Mouse (Mus musculus): ENCODE results near the gene Tet3.
"Not testable (repeated sequence)": the region's sequence is repeated elsewhere in the genome, so short reads cannot be mapped to it uniquely, and the experiment has no call there.

Tet3 gene

DNA sequence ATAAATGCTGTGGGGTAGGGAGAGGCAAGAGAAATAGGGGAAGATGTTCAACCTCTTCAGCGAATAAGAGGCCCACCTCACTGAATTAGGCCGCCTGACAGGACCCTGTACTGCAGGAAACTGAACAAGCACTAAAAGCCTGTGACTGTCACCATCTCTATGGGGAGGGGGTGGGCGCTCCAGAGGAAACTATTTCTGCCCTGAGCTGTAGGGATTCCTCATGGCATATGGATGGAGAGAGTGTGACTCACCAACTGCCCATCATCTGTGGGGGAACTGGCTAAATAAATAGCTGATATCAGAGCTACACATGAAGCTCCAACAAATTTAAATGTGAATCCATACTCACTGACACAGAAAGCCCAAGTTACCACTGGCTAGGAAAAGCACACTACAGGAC, 87.5 kb downstream of the Tet3 start:
- DNase-seq (ENCODE audit: low spot score in 2 of 2): no peak

DNA sequence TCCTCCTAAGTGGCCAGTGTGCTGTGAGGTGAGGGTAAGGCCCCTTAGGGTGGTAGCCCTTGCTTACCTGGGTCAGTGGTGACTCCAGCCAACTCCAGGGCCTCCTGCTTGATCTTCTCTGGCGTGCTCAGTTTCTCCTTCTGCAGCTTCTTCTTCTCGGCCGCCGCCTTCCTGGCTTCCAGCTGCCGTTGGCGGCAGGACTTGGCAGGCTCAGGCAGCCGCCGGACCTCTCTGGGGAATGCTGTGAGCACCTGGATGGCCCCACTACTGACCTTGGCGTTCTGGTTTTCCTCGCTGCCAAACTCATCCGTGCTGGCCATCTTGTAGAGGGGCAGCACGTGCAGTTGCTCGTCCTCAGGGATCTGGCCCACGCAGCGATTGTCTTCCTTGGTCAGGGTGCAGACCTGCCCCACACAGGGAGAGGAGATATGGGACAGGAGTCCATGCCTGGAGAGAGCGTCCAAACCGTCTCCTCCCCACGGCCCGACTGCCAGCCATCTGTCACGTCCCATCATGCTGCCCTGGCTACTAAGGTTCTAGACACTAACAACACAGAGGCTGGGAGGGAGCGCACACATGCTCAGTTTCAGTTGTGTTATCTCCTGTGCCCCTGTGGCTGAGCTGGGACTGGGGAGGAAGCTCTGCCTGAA, 88.4 kb downstream of the Tet3 start:
- DNase-seq (ENCODE audit: low spot score in 2 of 2): no peak

DNA sequence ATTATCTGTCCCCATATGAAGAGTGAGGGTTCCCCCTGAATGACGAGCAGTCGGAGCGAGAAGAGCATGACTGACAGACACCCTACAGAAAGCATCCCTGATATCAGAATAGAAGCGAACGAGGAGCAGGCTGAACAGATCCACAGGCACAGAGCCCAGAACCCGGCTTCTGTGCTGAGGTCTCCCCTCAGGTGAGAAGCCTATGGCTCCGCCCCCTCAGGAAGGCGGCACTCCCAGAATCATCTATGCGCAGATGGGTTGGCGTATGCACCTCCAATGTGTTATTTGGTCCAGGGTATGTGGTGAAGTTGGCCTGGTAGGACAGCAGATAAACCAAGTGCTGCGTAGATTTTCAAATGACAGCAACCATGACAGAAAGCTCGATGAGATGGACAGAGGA, 95.8 kb downstream of the Tet3 start:
- DNase-seq (ENCODE audit: low spot score in 2 of 2): no peak

DNA sequence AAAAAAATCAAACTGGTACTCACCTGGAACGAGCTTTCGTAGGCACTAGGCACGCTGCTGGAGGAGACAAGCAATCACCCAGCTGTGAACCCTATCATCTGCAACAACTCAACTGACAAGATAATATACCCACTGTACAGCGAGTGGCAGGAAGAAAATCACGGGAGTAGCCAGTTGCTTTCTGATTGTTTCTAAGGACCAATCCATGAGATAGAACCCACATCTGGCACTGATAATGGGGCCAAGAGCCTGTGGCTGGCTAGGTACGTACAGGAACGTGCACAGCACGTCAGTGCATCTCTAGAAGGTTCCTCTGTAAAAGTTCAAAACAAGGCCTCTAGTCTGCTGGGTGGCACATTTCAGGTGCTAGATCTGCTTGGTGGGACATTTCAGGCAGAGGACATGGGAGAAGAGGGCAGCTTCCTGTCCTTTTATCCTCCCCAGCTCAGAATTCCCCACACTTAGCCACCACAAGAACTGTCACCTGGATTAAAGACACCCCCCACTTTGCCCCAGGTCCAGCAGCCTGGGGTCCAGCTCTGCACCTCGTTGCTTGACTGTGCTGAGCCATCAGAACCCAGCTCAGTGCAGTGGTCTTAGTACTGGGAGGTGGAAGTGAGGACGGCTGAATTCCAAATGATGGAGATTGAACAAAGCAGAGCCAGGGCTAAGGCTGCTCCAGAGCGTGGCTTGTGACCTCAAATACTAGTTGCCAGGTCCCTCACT, 97.2 kb downstream of the Tet3 start:
- DNase-seq (ENCODE audit: low spot score in 2 of 2): no peak

DNA sequence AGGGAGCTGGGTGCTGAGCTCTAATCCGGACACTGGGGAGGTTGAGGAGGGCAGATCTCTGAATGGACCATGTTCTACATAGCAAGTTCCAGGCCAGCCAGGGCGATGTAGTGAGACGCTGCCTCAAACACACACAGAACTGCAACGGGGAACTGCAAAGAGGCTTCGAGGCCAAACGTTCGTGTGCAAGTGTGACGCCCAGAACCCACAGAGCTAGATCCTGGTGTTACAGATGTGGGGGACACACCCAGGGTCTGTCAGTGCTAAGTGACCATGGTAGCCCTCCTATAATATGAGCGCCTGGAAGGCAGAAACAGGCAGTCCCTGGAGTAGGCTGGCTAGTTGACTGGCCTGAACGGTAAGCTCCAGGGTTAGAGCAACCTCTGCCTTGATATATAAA, 101.4 kb downstream of the Tet3 start:
- DNase-seq (ENCODE audit: low spot score in 2 of 2): no peak

DNA sequence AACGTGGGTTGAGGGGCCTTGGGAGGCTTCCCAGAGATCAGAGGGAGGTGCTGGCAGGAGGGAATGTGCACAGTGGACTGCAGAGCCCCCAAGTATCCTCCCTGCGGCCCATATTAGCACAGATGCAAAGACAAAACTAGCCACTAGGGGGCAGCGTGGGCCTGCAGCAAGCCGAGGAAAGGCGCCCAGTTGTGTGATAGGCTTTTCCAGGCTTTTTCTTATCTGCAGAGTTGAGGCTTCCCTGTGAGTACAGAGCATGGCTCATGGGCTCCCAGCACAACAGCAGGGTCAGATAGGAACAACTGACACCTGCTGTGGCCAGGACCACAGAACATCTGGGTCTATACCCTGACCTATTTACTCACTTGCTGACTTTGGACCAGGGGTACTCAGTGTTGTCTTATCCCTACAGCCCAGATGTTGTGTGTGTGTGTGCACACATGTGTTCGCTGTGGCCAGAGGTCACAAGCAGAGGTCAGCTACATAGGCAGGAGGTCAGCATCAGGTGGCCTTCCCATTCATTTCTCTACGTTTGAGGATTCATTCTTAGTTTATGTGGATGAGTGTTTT, 102.2 kb downstream of the Tet3 start:
- peak; percentile 79 to 87 for DNase-seq (ENCODE audit: low spot score in 2 of 2)

DNA sequence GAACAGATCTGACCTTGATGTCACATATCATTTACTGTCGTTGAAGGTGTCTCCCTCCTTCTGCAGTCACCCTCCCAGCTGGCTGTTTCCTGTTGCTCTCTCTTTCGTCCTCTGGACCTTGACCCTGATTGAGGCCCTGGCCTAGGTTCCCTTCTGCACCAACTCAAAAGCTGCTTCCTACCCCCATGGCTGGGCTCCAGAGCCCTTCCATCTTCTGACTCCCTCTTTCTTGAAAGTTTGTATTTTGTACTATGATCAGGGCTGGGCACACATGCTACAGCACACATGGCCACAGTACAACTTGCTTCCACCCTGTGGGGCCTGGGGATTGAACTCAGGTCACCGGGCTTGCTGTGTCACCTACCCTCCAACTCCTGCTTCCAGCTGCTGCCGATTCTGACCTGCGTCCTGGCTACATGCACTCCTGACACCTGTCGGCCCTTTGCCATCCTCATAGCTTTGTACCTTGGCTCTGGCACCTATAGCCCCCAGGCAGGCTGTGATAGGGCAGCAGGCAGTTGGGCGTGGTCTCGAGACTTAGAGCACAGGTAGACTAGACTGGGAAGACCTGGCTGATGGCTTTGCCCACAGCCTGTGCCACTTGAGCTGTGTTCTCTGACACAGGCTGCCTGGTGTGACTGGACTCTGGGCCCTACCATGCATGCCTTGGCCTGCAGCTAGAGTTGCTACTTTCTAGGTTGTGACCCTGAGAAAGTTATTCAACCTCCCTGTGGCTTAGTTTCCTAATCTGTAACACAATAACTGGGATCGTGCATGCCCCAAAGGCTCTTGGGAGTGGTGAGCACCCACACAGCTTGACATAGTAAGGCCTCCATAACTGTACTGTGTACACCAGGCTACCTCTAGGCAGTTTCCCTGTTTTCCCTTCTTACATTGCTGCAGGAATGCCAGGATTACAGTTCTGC, 103.8 kb downstream of the Tet3 start:
- no peak for DNase-seq (ENCODE audit: low spot score in 2 of 2)

DNA sequence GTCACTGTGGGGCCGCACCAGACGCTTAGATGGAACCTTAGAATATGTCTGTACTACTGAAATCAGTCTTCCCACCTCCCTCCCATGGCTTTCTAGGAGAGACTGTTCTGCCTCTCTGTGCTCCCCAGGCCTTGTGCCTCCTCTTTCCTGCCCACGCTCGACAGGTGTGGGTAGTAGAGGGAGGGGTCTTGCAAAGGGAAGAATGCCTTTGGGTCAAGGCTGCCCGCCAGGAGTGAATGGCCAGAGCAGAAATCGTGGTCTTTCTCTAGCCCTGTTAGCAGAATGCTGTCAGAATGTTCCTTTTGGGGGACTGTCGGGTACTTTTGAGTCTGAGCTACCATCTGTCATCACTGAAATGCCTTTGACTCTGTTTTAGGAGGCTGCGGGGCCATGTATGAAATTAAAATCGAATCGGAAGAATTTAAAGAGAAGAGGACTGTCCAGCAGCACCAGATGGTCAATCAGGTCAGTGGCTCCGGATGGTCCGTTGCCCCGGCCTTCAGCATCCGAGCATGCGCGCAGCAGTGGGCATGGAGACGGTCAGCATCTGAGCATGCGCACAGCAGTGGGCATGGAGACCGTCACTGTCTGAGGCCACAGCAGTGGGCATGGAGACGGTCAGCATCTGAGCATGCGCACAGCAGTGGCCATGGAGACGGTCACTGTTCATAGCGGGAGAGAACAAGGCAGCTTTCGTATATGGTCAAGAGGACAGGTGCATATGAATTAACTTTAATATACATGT, 106.0 kb downstream of the Tet3 start:
- no peak for DNase-seq (ENCODE audit: low spot score in 2 of 2)

DNA sequence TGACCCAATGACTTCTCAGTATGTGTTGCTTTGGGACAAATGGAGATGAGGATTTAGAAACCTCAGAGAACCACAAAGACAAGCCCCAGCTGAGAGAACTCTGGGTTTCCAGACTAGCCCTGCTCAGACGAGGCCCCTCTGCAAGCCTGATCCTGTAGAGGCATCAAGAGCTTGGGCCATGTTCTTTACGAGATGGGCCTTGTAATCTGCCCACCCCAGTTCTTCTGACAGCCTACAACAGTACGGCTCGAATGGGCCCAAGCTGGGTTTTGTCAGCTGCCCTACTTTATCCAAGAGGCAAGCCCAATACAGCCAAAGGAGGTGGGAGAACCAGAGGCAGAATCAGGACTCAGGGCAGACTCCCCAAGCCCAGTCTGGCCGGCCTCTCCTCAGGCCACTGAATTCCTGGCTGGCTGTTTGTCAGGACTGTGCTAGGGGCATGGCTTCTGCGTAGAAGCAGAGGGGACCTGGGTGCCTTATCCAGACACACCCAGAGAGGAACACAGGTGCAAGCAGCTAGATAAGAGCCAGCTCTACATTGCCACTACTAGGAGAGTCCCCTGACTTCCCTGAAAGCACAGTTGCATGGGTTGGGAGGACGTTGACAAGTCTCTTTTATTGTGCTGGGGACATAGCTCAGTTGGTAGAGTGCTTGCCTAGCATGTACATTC, 107.3 kb downstream of the Tet3 start:
- DNase-seq (ENCODE audit: low spot score in 2 of 2): peak; percentile 54 to 65

DNA sequence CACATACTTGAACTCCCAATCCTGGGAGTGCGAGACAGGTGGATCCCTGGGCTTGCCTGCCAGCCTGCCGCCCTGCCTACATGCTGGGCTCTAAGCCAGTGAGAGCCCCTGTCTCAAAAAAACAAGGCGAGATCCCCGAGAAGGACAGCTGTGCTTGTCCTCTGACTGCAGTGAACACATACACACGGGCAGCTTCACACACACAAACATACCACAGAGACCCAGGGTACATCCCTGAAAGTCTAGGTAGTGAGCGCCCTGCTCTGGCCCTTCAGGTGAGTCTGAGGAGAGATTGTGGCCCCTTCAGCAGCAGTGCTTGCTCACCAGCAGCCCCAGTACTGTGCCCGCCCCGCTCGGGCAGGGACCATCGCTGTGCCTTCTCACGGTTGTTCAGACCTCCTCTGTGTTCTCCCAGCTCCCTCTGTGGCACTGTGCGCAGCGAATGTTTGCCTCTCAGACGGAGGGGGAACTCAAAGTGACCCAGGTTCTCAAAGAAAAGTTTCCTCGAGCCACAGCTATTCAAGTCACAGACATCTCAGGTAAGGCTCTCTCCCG, 108.0 kb downstream of the Tet3 start:
- DNase-seq (ENCODE audit: low spot score in 2 of 2): no peak

DNA sequence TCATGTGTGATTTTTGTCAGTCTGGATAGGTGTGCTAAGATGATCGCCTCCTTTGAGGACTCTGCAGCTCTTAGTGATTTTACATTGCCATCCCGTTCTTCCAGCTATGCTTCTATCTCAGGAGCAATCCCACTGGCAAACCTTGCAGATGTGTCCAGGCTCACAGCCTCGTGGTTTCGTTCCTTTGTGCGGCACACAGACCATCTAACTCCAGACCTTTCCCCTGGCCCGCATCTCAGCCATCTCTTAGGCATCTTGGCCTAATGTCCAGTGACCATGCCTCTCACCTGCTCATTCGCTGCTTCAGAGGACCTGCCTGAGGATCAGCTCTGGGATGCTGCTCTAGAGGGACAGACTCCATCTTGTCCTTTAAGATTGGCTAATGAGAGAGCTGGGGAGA, 108.7 kb downstream of the Tet3 start:
- DNase-seq (ENCODE audit: low spot score in 2 of 2): no peak

DNA sequence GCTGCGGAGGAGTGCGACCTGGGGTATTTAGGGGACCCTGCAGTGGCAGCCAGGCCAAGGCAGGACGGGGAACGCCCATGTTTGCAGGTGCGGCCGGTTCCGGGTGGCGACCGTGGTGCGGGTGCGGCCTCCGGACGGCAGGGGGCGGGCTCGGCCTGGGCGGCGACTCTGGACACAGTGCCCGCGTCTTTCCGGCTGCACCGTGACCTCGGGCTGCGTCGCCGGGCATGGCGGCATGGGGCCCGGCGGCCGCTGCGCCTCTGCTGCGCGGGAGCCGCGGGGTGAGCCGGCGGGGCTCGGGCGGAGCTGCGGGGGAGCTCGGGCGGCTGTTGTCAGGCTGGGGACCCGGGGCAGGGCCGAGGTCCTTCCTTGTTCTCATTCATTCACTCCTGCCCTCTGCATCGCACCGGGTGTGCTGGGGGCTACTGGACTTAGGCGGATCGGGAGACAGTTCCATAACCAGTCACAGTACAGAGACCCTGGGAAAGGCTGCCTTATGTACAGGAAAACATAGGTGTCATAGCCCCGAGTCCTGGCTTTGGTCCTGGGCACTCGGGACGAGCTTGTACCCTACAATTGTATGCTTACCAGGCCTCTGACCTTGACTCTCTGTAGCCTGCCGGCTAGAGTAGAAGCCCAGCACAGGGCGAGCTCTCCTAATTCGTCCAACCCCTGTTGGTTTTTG, 109.5 kb downstream of the Tet3 start:
- DNase-seq (ENCODE audit: low spot score in 2 of 2): peak; percentile 97 to 99

DNA sequence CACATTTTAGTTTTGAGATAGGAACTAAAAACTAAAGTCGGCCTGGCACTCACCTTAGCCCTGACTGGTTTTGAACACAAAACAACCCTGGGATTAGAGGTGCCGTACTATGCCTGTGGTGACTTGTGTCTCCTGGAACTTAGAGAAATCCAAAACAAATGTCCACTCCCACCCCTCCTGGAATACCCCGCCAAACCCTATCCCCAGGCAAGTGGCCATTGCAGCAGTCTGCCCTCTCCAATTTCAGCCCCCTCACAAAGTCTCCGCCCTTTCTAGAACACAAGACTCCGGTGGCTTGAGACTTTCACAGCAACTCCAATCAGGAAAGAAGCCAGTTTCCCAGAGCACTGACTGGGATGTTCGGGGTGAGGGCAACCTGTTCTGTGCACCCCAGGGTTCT, 110.0 kb downstream of the Tet3 start, which contains the start of gene Bola3:
Bola3 (plus strand) TSS at position 275 of the 400 bp plus-strand sequence.
- DNase-seq (ENCODE audit: low spot score in 2 of 2): no peak

DNA sequence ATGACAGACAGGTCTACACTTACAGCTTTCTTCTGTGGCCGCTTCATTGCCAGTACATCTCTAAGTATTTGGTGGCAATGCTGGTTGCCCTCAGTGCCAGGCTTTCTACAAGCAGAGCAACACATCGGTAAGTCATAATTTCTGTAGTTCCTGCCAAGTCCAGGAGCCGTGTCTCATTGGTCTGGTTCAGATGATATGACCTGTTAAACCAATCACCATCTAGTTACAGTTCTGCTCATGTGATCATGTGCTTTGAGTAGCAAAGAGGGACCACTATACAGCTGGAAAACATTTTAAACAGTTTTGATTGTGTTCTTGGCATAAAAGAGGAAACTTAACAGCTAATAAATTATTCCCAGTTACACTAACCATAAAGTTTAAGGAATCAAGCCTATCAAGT, 111.0 kb downstream of the Tet3 start:
- no peak for DNase-seq (ENCODE audit: low spot score in 2 of 2)

DNA sequence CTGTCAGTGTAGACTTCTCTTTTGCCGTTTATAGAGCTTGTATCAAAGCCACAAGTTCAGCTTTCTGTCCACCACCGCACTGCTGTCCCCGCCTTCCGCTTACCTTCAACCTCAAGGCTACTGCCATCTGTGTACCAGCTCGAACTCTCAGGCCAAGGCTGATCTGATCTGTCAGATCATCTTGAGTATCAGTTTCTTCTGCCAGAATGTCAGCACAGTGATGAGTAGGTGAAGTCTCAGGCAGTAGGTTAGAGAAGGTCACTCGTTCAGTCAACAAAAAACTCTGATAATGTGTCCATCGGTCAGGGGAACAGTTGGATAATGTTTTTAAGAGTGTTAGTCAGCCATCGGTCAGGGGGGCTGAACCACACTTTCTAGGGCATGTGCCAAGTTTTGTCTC, 113.6 kb downstream of the Tet3 start:
- DNase-seq (ENCODE audit: low spot score in 2 of 2): not testable (repeated sequence)

DNA sequence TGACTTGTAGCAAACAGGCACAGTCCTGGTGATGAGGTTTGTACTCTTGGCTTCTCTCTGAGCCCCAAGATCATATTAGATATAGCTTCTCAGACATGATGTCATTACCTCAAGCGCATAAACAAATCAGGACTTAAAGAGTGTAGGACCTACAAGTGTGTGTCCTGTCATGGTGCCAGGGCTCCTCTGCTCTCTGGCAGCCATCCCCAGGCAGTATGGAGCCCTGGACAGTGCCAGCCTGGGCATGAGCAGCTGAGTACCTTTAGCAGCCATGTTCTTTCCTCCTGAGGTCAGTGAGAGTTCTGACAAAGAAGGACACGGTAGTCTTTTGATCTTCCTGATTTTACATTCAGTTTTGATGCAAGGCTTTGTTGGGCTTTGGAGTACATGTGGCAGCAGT, 115.9 kb downstream of the Tet3 start:
- no peak for DNase-seq (ENCODE audit: low spot score in 2 of 2)

DNA sequence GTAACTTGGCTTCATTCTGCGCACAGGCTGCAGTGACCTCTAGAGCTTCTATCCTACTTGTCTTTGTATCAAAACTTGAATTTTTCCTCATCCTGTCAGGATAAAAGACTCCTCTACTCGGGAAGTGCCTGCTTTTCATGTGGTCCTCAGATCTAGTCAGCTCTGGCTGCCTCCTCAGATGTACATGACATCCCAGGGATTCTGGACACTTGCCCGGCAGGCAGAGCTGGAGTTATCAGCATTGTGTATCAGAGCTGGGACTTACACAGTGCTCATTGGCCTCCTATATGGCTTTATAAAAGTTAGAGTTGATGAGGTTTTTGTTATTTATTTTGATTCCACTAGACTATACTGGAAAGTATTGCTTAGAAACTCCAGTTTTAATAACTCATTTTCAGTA, 117.5 kb downstream of the Tet3 start:
- no peak for DNase-seq (ENCODE audit: low spot score in 2 of 2)

DNA sequence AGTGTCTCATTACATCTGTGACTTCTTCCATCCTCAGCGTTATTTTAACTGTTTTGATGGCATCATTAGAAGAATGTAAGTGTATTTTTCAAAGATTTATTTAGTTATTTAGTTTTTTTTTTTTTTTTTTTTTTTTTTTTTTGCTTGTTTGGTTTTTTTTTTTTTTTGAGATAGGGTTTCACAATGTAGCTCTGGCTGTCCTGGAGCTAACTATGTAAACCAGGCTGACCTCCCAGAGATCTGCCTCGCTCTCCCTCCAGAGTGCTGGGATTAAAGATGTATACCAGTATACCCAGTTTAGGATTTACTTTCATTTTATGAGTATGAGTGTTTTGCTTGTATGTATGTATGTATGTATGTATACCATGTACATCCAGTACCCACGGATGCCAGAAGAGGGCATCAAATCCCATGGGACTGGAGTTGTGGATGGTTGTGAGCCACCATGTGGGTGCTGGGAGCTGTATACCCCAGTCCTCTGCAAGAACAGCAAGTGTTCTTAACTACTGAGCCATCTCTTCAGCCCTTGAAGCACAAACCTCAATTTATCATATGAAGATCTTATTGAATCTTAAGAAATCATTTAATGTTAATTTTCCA, 131.2 kb downstream of the Tet3 start:
- DNase-seq (ENCODE audit: low spot score in 2 of 2): no peak

DNA sequence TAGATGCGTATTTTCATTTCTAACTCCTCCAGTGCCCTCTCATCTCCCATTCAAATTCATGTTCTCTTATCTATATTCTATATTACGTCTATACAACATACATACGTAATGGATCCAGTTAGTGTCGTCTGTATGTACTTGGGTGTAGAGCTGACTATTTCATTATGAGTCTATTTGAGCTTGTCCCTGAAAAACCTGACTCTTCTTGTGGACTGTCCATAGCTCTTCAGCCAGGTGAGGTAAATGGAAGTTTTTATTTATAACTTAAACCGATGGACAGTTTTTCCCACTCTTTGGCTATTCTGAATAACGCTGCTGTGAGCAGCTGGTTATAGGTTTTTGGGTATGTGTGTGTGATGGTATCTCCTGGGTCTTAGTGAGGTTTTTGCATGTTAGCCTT, 132.1 kb downstream of the Tet3 start:
- no peak for DNase-seq (ENCODE audit: low spot score in 2 of 2)

DNA sequence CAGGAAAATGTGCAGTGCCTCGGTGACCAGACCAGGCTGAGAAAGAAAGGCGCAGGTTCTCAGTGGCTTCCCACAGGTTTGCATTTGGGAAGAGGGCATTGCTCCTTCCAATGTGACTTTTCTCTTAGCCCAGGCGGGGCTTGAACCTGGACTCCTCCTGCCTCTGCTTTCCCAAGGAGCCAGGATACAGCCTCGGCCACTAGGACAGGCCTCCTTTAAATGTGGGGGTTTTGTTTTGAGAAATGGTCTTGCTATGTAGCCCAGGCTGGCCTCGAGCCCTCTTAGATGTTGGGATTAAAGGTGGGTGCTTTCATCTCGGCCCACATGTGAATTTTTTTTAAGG, 132.5 kb downstream of the Tet3 start:
- DNase-seq (ENCODE audit: low spot score in 2 of 2): no peak

All from spleen, postnatal 14 days (tissue).